Mouse (Mus musculus): Measurements from ENCODE around the gene Prl3c1. TPM values are rescaled to one million over a fixed set of nuclear protein-coding genes. Genes with fewer than 3 reads are reported as not detected.

Prl3c1 gene
- not detected in 2 replicates for polyA plus RNA-seq (2012; rRNA removed; ENCODE audit: low replicate concordance)

DNA sequence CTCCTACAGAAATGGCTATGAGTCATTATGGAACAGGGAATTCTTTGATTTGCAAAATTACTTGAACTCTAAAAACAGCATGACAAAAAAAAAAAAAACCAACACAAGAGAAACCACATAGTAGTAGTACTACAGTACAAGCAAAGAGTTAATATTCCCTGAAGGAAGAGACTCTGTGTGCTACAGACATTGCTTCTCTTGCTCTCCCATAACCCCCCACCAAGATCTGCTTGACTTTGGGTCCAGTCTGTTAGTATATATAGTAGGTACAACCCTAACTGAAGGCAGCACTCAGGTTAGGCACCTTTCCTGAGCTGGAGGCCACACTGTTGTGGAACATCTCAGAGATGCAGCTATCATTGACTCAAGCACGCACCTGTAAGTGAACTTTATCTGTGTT lies at the start of gene Prl3c1:
Gene Prl3c1, plus strand, starts transcription at position 301 of the 400 bp plus-strand sequence.

GRCm38 (mm10) chr13:27156490-27156889 lies 40.0 kb upstream of the Prl3c1 start, which contains the start of gene Prl3d3:
Gene Prl3d3, plus strand, starts transcription at chr13:27156790.

DNA sequence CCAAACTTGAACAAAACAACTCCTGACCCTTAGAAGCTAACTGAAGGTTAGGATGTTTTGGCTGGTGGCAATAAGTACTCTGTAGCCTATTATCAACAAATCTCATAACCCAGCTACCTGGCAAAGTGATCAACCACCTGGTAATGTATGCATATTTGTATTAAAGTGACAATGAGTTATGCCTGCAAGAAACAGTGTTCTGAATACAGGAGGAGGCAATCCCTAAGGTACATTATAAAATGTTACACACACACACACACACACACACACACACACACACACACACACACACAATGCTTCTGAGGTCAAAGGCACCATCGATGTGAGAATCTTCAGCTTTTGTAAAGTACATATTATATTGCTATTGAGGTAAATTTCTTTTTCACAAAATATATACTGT lies 45.1 kb downstream of the Prl3c1 start, which contains the start of gene Prl3b1:
Gene Prl3b1, plus strand, starts transcription at position 301 of the 400 bp plus-strand sequence.

Other genes with a start within 250 kb of the Prl3c1 start
- gene Prl, start 139.1 kb upstream of the Prl3c1 start, polyA plus RNA-seq (2012; rRNA removed; ENCODE audit: low replicate concordance): not detected in 2 replicates
- gene Prl3d1, start 102.5 kb upstream of the Prl3c1 start, polyA plus RNA-seq (2012; rRNA removed; ENCODE audit: low replicate concordance): not detected in 2 replicates
- not detected in 2 replicates for gene Prl3d2, start 75.0 kb upstream of the Prl3c1 start, polyA plus RNA-seq (2012; rRNA removed; ENCODE audit: low replicate concordance)
- not detected in 2 replicates for gene Prl3d3, start 39.9 kb upstream of the Prl3c1 start, polyA plus RNA-seq (2012; rRNA removed; ENCODE audit: low replicate concordance)
- not detected in 2 replicates for gene Prl3b1, start 45.2 kb downstream of the Prl3c1 start, polyA plus RNA-seq (2012; rRNA removed; ENCODE audit: low replicate concordance)
- not detected in 2 replicates for gene Prl3a1, start 62.8 kb downstream of the Prl3c1 start, polyA plus RNA-seq (2012; rRNA removed; ENCODE audit: low replicate concordance)
- 0.13 TPM in 1 of 2 replicates, not detected in the other for gene Prl6a1, start 116.0 kb downstream of the Prl3c1 start, polyA plus RNA-seq (2012; rRNA removed; ENCODE audit: low replicate concordance)
- not detected in 2 replicates for gene Prl8a2, start 149.0 kb downstream of the Prl3c1 start, polyA plus RNA-seq (2012; rRNA removed; ENCODE audit: low replicate concordance)
- not detected in 2 replicates for gene Prl2b1, start 194.2 kb downstream of the Prl3c1 start, polyA plus RNA-seq (2012; rRNA removed; ENCODE audit: low replicate concordance)
- not detected in 2 replicates for gene Prl8a6, start 242.0 kb downstream of the Prl3c1 start, polyA plus RNA-seq (2012; rRNA removed; ENCODE audit: low replicate concordance)

All from duodenum, adult 2 months (tissue).